Comparison of ENCODE assay signal across 19 mouse cellular contexts in the genomic region with DNA sequence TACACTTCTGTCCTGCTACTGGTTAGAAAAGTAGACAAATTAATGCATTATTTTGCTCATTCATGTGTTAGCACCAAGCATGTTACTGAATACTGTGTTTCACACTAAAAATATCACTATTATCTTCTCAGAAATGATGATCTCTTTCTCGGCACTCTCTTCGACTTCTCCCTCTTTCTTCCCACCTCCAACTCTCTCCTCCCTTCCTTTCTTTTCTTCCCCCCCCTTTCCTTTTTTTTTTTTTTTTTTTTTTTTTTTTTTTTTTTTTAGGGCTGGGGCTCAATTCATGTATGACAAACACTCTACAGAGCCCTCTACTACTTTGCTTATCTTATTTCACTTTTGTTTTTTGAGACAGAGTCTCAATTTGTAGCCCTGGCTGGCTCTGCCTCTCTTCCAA. TPM values are rescaled to one million over a fixed set of nuclear protein-coding genes. Genes with fewer than 3 reads are reported as not detected.
DNase-seq lines count a peak whose midpoint lies in the region; ATAC-seq and TF ChIP-seq lines count a peak whose summit lies in the region.
"Had no signal": no experiment of that assay in that cellular context is flagged by ENCODE, and none has a peak within 500 bp of the region (broad histone marks: within the 10 kb centered on the region; RNA-seq: fewer than 3 reads in every experiment).

No protein-coding gene starts in this region.

- H3K36me3 ChIP-seq in liver, embryonic 11.5 days (ENCODE audit: control insufficient read depth, insufficient read depth, low read length), result no peaks in the 10 kb centered on the region
- peaks cover 3% of the 10 kb centered on the region; the same call in 1 of the 2 replicates for H3K36me3 ChIP-seq in liver, embryonic 14.5 days (replicated peaks; ENCODE audit: control insufficient read depth, insufficient read depth, low read depth)
- H3K36me3 ChIP-seq: forebrain, embryonic 10.5 days; hindbrain, embryonic 13.5 days; limb, embryonic 10.5 days; limb, embryonic 15.5 days; lung, embryonic 15.5 days; midbrain, embryonic 13.5 days; neural tube, embryonic 13.5 days; stomach, embryonic 15.5 days had no signal

- WGBS in liver, embryonic 11.5 days, result 44% methylated on average over 2 of the region's 2 CpGs
- 23% methylated on average over 2 of the region's 2 CpGs for WGBS in liver, embryonic 14.5 days (ENCODE audit: insufficient replicate concordance)

- peaks cover 8% of the 10 kb centered on the region for H3K4me1 ChIP-seq in liver, embryonic 11.5 days (replicated peaks; ENCODE audit: control insufficient read depth, insufficient read depth, low read length)
- peaks cover 15 to 27% of the 10 kb centered on the region in 2 experiments for H3K4me1 ChIP-seq in liver, embryonic 14.5 days (replicated peaks; ENCODE audit: control insufficient read depth in 2 of 2, insufficient read depth in 2 of 2, low read length in 1 of 2)

- no peak for DNase-seq in liver, embryonic 11.5 days (ENCODE audit: low spot score)
- DNase-seq in liver (no peak), MN1 (ENCODE audit: low spot score) (peak; percentile 10)
- no peak for DNase-seq in liver, embryonic 14.5 days (ENCODE audit: low read depth in 3 of 3, low spot score in 3 of 3)
- DNase-seq in kidney, postnatal 4 days, result no peak
- no peak for DNase-seq in left cerebral cortex, adult 18-20 months (ENCODE audit: low spot score in 2 of 2)
- DNase-seq: cerebellum, adult 8-10 months; retina, postnatal 1 day; right cerebral cortex, postnatal 14 days had no signal

- TF ChIP-seq CTCF in liver, embryonic 14.5 days (IDR thresholded peaks at IDR 0.05; ENCODE audit: low read depth), result no peak

- H3K27me3 ChIP-seq in liver, embryonic 11.5 days (replicated peaks; ENCODE audit: control insufficient read depth, insufficient read depth, low read length), result no peaks in the 10 kb centered on the region
- no peaks in the 10 kb centered on the region for H3K27me3 ChIP-seq in liver, embryonic 14.5 days (ENCODE audit: control insufficient read depth, insufficient read depth, low read length)
- H3K27me3 ChIP-seq: hindbrain, embryonic 13.5 days; limb, embryonic 15.5 days; lung, embryonic 15.5 days; midbrain, embryonic 13.5 days; neural tube, embryonic 13.5 days; stomach, embryonic 15.5 days had no signal

- no peak overlapping the region; the same call in none of the 2 replicates for H3K27ac ChIP-seq in liver, embryonic 11.5 days (ENCODE audit: low read depth, low read length)
- H3K27ac ChIP-seq in liver, embryonic 14.5 days, result peak overlapping the region; percentile 92

- no peak for ATAC-seq in liver, embryonic 11.5 days (replicated peaks; ENCODE audit: low FRiP score)
- ATAC-seq in liver, embryonic 14.5 days (ENCODE audit: insufficient read depth), result no peak
- ATAC-seq: forebrain, embryonic 16.5 days had no signal

- no peak for TF ChIP-seq EP300 in liver, embryonic 14.5 days (IDR thresholded peaks at IDR 0.05; ENCODE audit: low read depth)

- H3K9me3 ChIP-seq in liver, embryonic 11.5 days (ENCODE audit: control insufficient read depth, low read length), result no peaks in the 10 kb centered on the region
- H3K9me3 ChIP-seq in liver, embryonic 14.5 days (ENCODE audit: control insufficient read depth, low read length), result no peaks in the 10 kb centered on the region
- H3K9me3 ChIP-seq: forebrain, embryonic 10.5 days; G1E; hindbrain, embryonic 13.5 days; limb, embryonic 10.5 days; limb, embryonic 15.5 days; lung, embryonic 15.5 days; midbrain, embryonic 13.5 days; neural tube, embryonic 13.5 days; stomach, embryonic 15.5 days had no signal

- H3K9ac ChIP-seq in liver, embryonic 11.5 days (ENCODE audit: low read depth, low read length), result no peak overlapping the region
- H3K9ac ChIP-seq in liver, embryonic 14.5 days (replicated peaks), result peak overlapping the region; percentile 92
- H3K9ac ChIP-seq: limb, embryonic 15.5 days; midbrain, embryonic 13.5 days; stomach, embryonic 15.5 days had no signal

- H3K4me3 ChIP-seq in liver, embryonic 11.5 days (ENCODE audit: low read depth, low read length), result peak overlapping the region; percentile 15; the same call in 1 of the 2 replicates
- peak overlapping the region; percentile 55 to 71 for H3K4me3 ChIP-seq in liver, embryonic 14.5 days (ENCODE audit: insufficient read depth in 1 of 2, low read depth in 2 of 2, low read length in 2 of 2)

- H3K4me2 ChIP-seq in liver, embryonic 11.5 days, result peak overlapping the region; percentile 94
- H3K4me2 ChIP-seq in liver, embryonic 14.5 days (ENCODE audit: low read depth), result peak overlapping the region; percentile 81

RNA-seq across cellular contexts. Expression of a gene that starts 1.3 kb away (rescaled TPM):
- 11.4 and 13.4 TPM in 2 replicates for polyA plus RNA-seq in liver, embryonic 11.5 days (2014; fragmentation: Nextera tagmentation; extraction: Ambion mirVana)
- 5.2 and 7.8 TPM in 2 replicates for polyA plus RNA-seq in liver, embryonic 14.5 days (2012; rRNA removed)
- polyA plus RNA-seq in liver, embryonic 14.5 days (2014; fragmentation: Nextera tagmentation; extraction: Ambion mirVana), result 13.7 and 15.3 TPM in 2 replicates
- total RNA-seq in left cerebral cortex, adult 18-20 months (2021), result 10 to 100 TPM; 41.6 to 41.9 TPM

RNA-seq across cellular contexts. Expression of a gene that starts 2.2 kb away (rescaled TPM):
- polyA plus RNA-seq in liver, embryonic 11.5 days (2014; fragmentation: Nextera tagmentation; extraction: Ambion mirVana), result 0.48 and 0.65 TPM in 2 replicates
- polyA plus RNA-seq in liver, embryonic 14.5 days (2012; rRNA removed), result 0.47 and 0.50 TPM in 2 replicates
- 0.66 and 0.86 TPM in 2 replicates for polyA plus RNA-seq in liver, embryonic 14.5 days (2014; fragmentation: Nextera tagmentation; extraction: Ambion mirVana)
- 1 to 10 TPM; 1.3 to 1.6 TPM for total RNA-seq in left cerebral cortex, adult 18-20 months (2021)

RNA-seq across cellular contexts. Expression of a gene that starts 20.5 kb away (rescaled TPM):
- 74.2 and 82.2 TPM in 2 replicates for polyA plus RNA-seq in liver, embryonic 11.5 days (2014; fragmentation: Nextera tagmentation; extraction: Ambion mirVana)
- 27.6 and 37.2 TPM in 2 replicates for polyA plus RNA-seq in liver, embryonic 14.5 days (2012; rRNA removed)
- 55.2 and 61.5 TPM in 2 replicates for polyA plus RNA-seq in liver, embryonic 14.5 days (2014; fragmentation: Nextera tagmentation; extraction: Ambion mirVana)
- total RNA-seq in left cerebral cortex, adult 18-20 months (2021), result 10 to 100 TPM; 66.6 to 67.8 TPM
